Comparison of ENCODE assay signal across 11 mouse cellular contexts in genomic region chr4:132944106-132944505, GRCm38 (mm10). TPM values are rescaled to one million over a fixed set of nuclear protein-coding genes. Genes with fewer than 3 reads are reported as not detected.
DNase-seq lines count a peak whose midpoint lies in the region; ATAC-seq and TF ChIP-seq lines count a peak whose summit lies in the region.
"Had no signal": no experiment of that assay in that cellular context is flagged by ENCODE, and none has a peak within 500 bp of the region (broad histone marks: within the 10 kb centered on the region; RNA-seq: fewer than 3 reads in every experiment).

No protein-coding gene starts in this region.

- WGBS in intestine, embryonic 15.5 days = 72% methylated on average over 12 of the region's 12 CpGs

- TF ChIP-seq CTCF in gastrocnemius, adult 2 months (IDR thresholded peaks at IDR 0.05) = no peak

- no peaks in the 10 kb centered on the region for H3K27me3 ChIP-seq in splenic B cell, adult 2 months (ENCODE audit: control insufficient read depth, insufficient read depth, low read length, poor library complexity, severe bottlenecking)
- no peaks in the 10 kb centered on the region for H3K27me3 ChIP-seq in intestine, embryonic 15.5 days (replicated peaks)

- DNase-seq in gastrocnemius, adult 2 months = no peak
- no peak for DNase-seq in gastrocnemius, postnatal 10 days
- peak; percentile 31 for DNase-seq in 3T3-L1 (ENCODE audit: low read depth, low spot score)
- peak; percentile 70 for DNase-seq in adrenal gland, postnatal 10 days
- DNase-seq in splenic B cell, adult 2 months (ENCODE audit: low read depth, low spot score) = peak; percentile 46
- no peak for DNase-seq in layer of hippocampus, postnatal 25 days (ENCODE audit: extremely low spot score in 1 of 2, low spot score in 1 of 2)
- no peak for DNase-seq in testis, postnatal 14 days (ENCODE audit: low spot score)
- DNase-seq: embryo, embryonic 11 days; kidney, adult 11 months had no signal

- H3K27ac ChIP-seq in gastrocnemius, adult 2 months = 0 out of 2 replicates have a peak overlapping the region, but pooled peaks have one; percentile 79
- H3K27ac ChIP-seq in intestine, embryonic 15.5 days = no peak overlapping the region
- H3K27ac ChIP-seq: limb, embryonic 12.5 days had no signal

- no peaks in the 10 kb centered on the region for H3K36me3 ChIP-seq in splenic B cell, adult 2 months (ENCODE audit: control insufficient read depth, insufficient read depth, low read length, poor library complexity, severe bottlenecking)
- H3K36me3 ChIP-seq in intestine, embryonic 15.5 days = no peaks in the 10 kb centered on the region
- H3K36me3 ChIP-seq: limb, embryonic 12.5 days had no signal

- H3K4me1 ChIP-seq in intestine, embryonic 15.5 days (replicated peaks) = peaks cover 16% of the 10 kb centered on the region

- H3K9ac ChIP-seq in intestine, embryonic 15.5 days = no peak overlapping the region
- H3K9ac ChIP-seq: limb, embryonic 12.5 days had no signal

- ATAC-seq in intestine, embryonic 15.5 days = no peak

- H3K4me3 ChIP-seq in gastrocnemius, adult 2 months = no peak overlapping the region
- no peak overlapping the region for H3K4me3 ChIP-seq in intestine, embryonic 15.5 days (replicated peaks)
- H3K4me3 ChIP-seq: limb, embryonic 12.5 days had no signal

- intact Hi-C loops in gastrocnemius, adult 2 months (cut with DNase I) = no loop called here

- no peak overlapping the region for H3K4me2 ChIP-seq in intestine, embryonic 15.5 days (replicated peaks)
- H3K4me2 ChIP-seq: limb, embryonic 12.5 days had no signal

- no peaks in the 10 kb centered on the region for H3K9me3 ChIP-seq in intestine, embryonic 15.5 days
- H3K9me3 ChIP-seq: limb, embryonic 12.5 days had no signal

RNA-seq across cellular contexts. Expression of gene Fam76a, which starts 21.7 kb away (rescaled TPM):
- 10 to 100 TPM; 23.5 to 29.9 TPM for total RNA-seq in gastrocnemius, adult 2 months (2021)
- total RNA-seq in gastrocnemius, postnatal 10 days (2021) = 10 to 100 TPM; 24.6 to 27.4 TPM
- total RNA-seq in adrenal gland, postnatal 10 days (2021) = 10 to 100 TPM; 36.9 to 37.0 TPM
- 10 to 100 TPM; 40.1 to 50.5 TPM for total RNA-seq in layer of hippocampus, postnatal 25 days (2021)
- 41.8 and 45.3 TPM in 2 replicates for polyA plus RNA-seq in intestine, embryonic 15.5 days (2015; fragmentation: Nextera tagmentation; extraction: Ambion mirVana)

RNA-seq across cellular contexts. Expression of gene Fgr, which starts 29.8 kb away (rescaled TPM):
- under 1 TPM in 1 of 2 experiments, not detected in 1; 0.06 TPM for total RNA-seq in gastrocnemius, adult 2 months (2021)
- total RNA-seq in gastrocnemius, postnatal 10 days (2021) = under 1 TPM; 0.09 to 0.54 TPM
- 1 to 10 TPM; 1.3 to 1.6 TPM for total RNA-seq in adrenal gland, postnatal 10 days (2021)
- under 1 TPM; 0.07 to 0.14 TPM for total RNA-seq in layer of hippocampus, postnatal 25 days (2021)
- polyA plus RNA-seq in intestine, embryonic 15.5 days (2015; fragmentation: Nextera tagmentation; extraction: Ambion mirVana) = 2.3 and 3.7 TPM in 2 replicates

RNA-seq across cellular contexts. Expression of gene Stx12, which starts 59.8 kb away (rescaled TPM):
- total RNA-seq in gastrocnemius, adult 2 months (2021) = 10 to 100 TPM; 24.1 to 25.7 TPM
- 10 to 100 TPM; 28.5 to 32.9 TPM for total RNA-seq in gastrocnemius, postnatal 10 days (2021)
- total RNA-seq in adrenal gland, postnatal 10 days (2021) = 10 to 100 TPM; 52.0 to 53.2 TPM
- total RNA-seq in layer of hippocampus, postnatal 25 days (2021) = 100 to 1,000 TPM in 1 of 2 experiments, 10 to 100 TPM in 1; 99.7 to 106 TPM
- 54.2 and 57.7 TPM in 2 replicates for polyA plus RNA-seq in intestine, embryonic 15.5 days (2015; fragmentation: Nextera tagmentation; extraction: Ambion mirVana)

Comparison
In these comparisons a context has a peak if more than half of its experiments do, and no peak if none do; other contexts are left out.
1. DNase-seq: peak in 3T3-L1 (single experiment), adrenal gland, postnatal 10 days (single experiment) and splenic B cell, adult 2 months (single experiment); none in gastrocnemius, adult 2 months (single experiment), gastrocnemius, postnatal 10 days (single experiment), layer of hippocampus, postnatal 25 days (0 of 2) and testis, postnatal 14 days (single experiment).